25 mouse cellular contexts compared by ENCODE assay signal in the genomic region with DNA sequence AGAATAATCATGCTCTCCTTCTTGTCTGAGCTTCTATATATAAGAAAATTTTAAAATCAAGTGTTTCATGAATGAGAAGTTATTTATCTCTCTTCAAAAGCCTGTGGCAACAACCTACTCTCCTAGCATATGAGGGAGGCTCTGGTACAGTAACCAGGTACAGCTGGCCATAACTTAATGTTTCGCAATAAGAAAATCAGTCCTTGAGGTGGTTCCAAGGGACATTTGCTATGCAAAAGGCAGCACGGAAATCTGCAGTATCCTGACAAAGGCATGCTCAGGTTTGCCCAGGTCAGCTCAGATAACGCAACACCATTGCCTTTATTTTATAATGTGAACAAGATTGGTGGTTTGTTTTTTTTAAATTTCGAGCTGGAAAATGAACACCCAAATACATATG. TPM values are rescaled to one million over a fixed set of nuclear protein-coding genes. Genes with fewer than 3 reads are reported as not detected.
A peak's percentile ranks its signal among the peaks of the same experiment; 100 is the strongest.
DNase-seq lines count a peak whose midpoint lies in the region; ATAC-seq and TF ChIP-seq lines count a peak whose summit lies in the region.
"Had no signal": no experiment of that assay in that cellular context is flagged by ENCODE, and none has a peak within 500 bp of the region (broad histone marks: within the 10 kb centered on the region; RNA-seq: fewer than 3 reads in every experiment).

No protein-coding gene starts in this region.

- no peak for DNase-seq in kidney, adult 2 months
- no peak for DNase-seq in kidney, adult 9 months
- DNase-seq in kidney, postnatal 0 days (ENCODE audit: low spot score): no peak
- DNase-seq in kidney, adult 8-10 months: no peak
- peak; percentile 10 for DNase-seq in lung, postnatal 0 days (ENCODE audit: low spot score)
- no peak for DNase-seq in lung, postnatal 14 days
- no peak for DNase-seq in layer of hippocampus, adult 9-10 months (ENCODE audit: low spot score)
- DNase-seq: adrenal gland, adult 8-10 months; adrenal gland, postnatal 25 days; cerebellum, adult 18-20 months; cerebellum, adult 9-10 months; cerebellum, postnatal 14 days; forebrain, postnatal 0 days; gastrocnemius, adult 2 months; gastrocnemius, postnatal 14 days; heart, adult 18-20 months; heart, postnatal 10 days; heart, postnatal 36 days had no signal

- no peak for TF ChIP-seq CTCF in kidney, adult 2 months (conservative IDR thresholded peaks at IDR 0.05; ENCODE audit: insufficient read depth, insufficient read length, low read depth, low read length)
- TF ChIP-seq CTCF in kidney, postnatal 0 days (IDR thresholded peaks at IDR 0.05; ENCODE audit: low read depth): no peak
- no peak for TF ChIP-seq CTCF in lung, postnatal 0 days (IDR thresholded peaks at IDR 0.05)

- H3K9me3 ChIP-seq in kidney, postnatal 0 days (replicated peaks; ENCODE audit: low read length): no peaks in the 10 kb centered on the region
- no peaks in the 10 kb centered on the region for H3K9me3 ChIP-seq in lung, postnatal 0 days (ENCODE audit: low read length)
- H3K9me3 ChIP-seq in intestine, embryonic 16.5 days (ENCODE audit: control insufficient read depth, low read length): no peaks in the 10 kb centered on the region
- H3K9me3 ChIP-seq: heart, embryonic 12.5 days; heart, embryonic 15.5 days had no signal

- peak overlapping the region; percentile 99 for H3K27ac ChIP-seq in kidney, adult 2 months (ENCODE audit: insufficient read depth, low read depth, low read length)
- peak overlapping the region; percentile 37; the same call in 1 of the 2 replicates for H3K27ac ChIP-seq in kidney, postnatal 0 days
- no peak overlapping the region for H3K27ac ChIP-seq in lung, postnatal 0 days (ENCODE audit: low read length)
- H3K27ac ChIP-seq in intestine, embryonic 16.5 days (ENCODE audit: low read length): no peak overlapping the region
- H3K27ac ChIP-seq: gastrocnemius, adult 2 months; heart, embryonic 15.5 days; hindbrain, embryonic 10.5 days; hindbrain, embryonic 13.5 days had no signal

- H3K27me3 ChIP-seq in kidney, adult 2 months (replicated peaks; ENCODE audit: control insufficient read depth, insufficient read depth, low read length): no peaks in the 10 kb centered on the region
- no peaks in the 10 kb centered on the region for H3K27me3 ChIP-seq in kidney, postnatal 0 days (ENCODE audit: insufficient read depth, low read length)
- no peaks in the 10 kb centered on the region for H3K27me3 ChIP-seq in lung, postnatal 0 days (replicated peaks; ENCODE audit: insufficient read depth, low read length)
- H3K27me3 ChIP-seq in intestine, embryonic 16.5 days (replicated peaks; ENCODE audit: control insufficient read depth, insufficient read depth, low read length): no peaks in the 10 kb centered on the region
- H3K27me3 ChIP-seq: heart, embryonic 12.5 days; heart, embryonic 15.5 days; hindbrain, embryonic 13.5 days had no signal

- H3K4me3 ChIP-seq in kidney, adult 2 months (ENCODE audit: insufficient read depth, low read depth, low read length): no peak overlapping the region
- H3K4me3 ChIP-seq in kidney, postnatal 0 days (replicated peaks; ENCODE audit: low read depth, low read length): no peak overlapping the region
- H3K4me3 ChIP-seq in lung, postnatal 0 days (ENCODE audit: low read depth, low read length): no peak overlapping the region
- no peak overlapping the region for H3K4me3 ChIP-seq in intestine, embryonic 16.5 days (ENCODE audit: low read length)
- H3K4me3 ChIP-seq: gastrocnemius, adult 2 months; heart, embryonic 12.5 days; heart, embryonic 15.5 days; hindbrain, embryonic 10.5 days; hindbrain, embryonic 13.5 days had no signal

- no peak for ATAC-seq in kidney, postnatal 0 days (replicated peaks; ENCODE audit: low FRiP score, low read depth)
- peak; percentile 49; the same call in 1 of the 2 replicates for ATAC-seq in lung, postnatal 0 days
- ATAC-seq in intestine, embryonic 16.5 days: peak; percentile 68
- ATAC-seq: CD4-positive, CD25-positive, alpha-beta regulatory T cell, adult 4 months; forebrain, embryonic 14.5 days; forebrain, postnatal 0 days had no signal

- H3K36me3 ChIP-seq in kidney, adult 2 months (ENCODE audit: control insufficient read depth, insufficient read depth, low read length): peaks cover 4% of the 10 kb centered on the region; the same call in 1 of the 2 replicates
- H3K36me3 ChIP-seq in kidney, postnatal 0 days (ENCODE audit: insufficient read depth, low read length): no peaks in the 10 kb centered on the region
- no peaks in the 10 kb centered on the region for H3K36me3 ChIP-seq in lung, postnatal 0 days (ENCODE audit: insufficient read depth, low read length)
- H3K36me3 ChIP-seq in intestine, embryonic 16.5 days (ENCODE audit: control insufficient read depth, insufficient read depth, low read length): peaks cover 4% of the 10 kb centered on the region; the same call in 1 of the 2 replicates

- H3K9ac ChIP-seq in kidney, postnatal 0 days (ENCODE audit: low read depth, low read length): no peak overlapping the region
- H3K9ac ChIP-seq in lung, postnatal 0 days (replicated peaks; ENCODE audit: low read depth): no peak overlapping the region
- no peak overlapping the region for H3K9ac ChIP-seq in intestine, embryonic 16.5 days (ENCODE audit: low read depth, low read length)
- H3K9ac ChIP-seq: forebrain, postnatal 0 days; heart, embryonic 12.5 days; heart, embryonic 15.5 days; hindbrain, embryonic 13.5 days had no signal

- H3K4me2 ChIP-seq in kidney, postnatal 0 days (ENCODE audit: low read length): no peak overlapping the region
- no peak overlapping the region for H3K4me2 ChIP-seq in lung, postnatal 0 days (replicated peaks; ENCODE audit: low read depth, low read length)
- no peak overlapping the region for H3K4me2 ChIP-seq in intestine, embryonic 16.5 days (ENCODE audit: low read depth, low read length)
- H3K4me2 ChIP-seq: heart, embryonic 12.5 days; heart, embryonic 15.5 days; hindbrain, embryonic 13.5 days had no signal

- peaks cover 30% of the 10 kb centered on the region for H3K4me1 ChIP-seq in kidney, adult 2 months (ENCODE audit: control insufficient read depth, insufficient read depth, low read length)
- H3K4me1 ChIP-seq in kidney, postnatal 0 days (replicated peaks; ENCODE audit: insufficient read depth, low read length): peaks cover 5% of the 10 kb centered on the region; the same call in 1 of the 2 replicates
- H3K4me1 ChIP-seq in lung, postnatal 0 days (ENCODE audit: insufficient read depth, low read depth, low read length): no peaks in the 10 kb centered on the region
- H3K4me1 ChIP-seq in intestine, embryonic 16.5 days (ENCODE audit: control insufficient read depth, insufficient read depth, low read length): 0 out of 2 replicates have a peak, but pooled peaks cover 4% of the 10 kb centered on the region
- H3K4me1 ChIP-seq: hindbrain, embryonic 13.5 days had no signal

- TF ChIP-seq EP300 in lung, postnatal 0 days (IDR thresholded peaks at IDR 0.05): no peak

- 37% methylated on average over 4 of the region's 4 CpGs for WGBS in kidney, adult 2 months
- WGBS in kidney, postnatal 0 days: 74% methylated on average over 4 of the region's 4 CpGs
- 69% methylated on average over 4 of the region's 4 CpGs for WGBS in lung, postnatal 0 days
- 75% methylated on average over 4 of the region's 4 CpGs for whole genome bisulfite sequencing in intestine, embryonic 16.5 days

- TF ChIP-seq POLR2A in kidney, adult 2 months (IDR thresholded peaks at IDR 0.05; ENCODE audit: low read depth, low read length): no peak

RNA-seq across cellular contexts. Expression of a gene that starts 9.1 kb away (rescaled TPM):
- 120 and 170 TPM in 2 replicates for polyA plus RNA-seq in kidney, adult 2 months (2012; rRNA removed)
- 252 and 279 TPM in 2 replicates for polyA plus RNA-seq in kidney, postnatal 0 days (2015; fragmentation: Nextera tagmentation; extraction: Ambion mirVana)
- polyA plus RNA-seq in lung, postnatal 0 days (2015; fragmentation: Nextera tagmentation; extraction: Ambion mirVana): 166 and 167 TPM in 2 replicates
- 150 and 169 TPM in 2 replicates for polyA plus RNA-seq in intestine, embryonic 16.5 days (2015; fragmentation: Nextera tagmentation; extraction: Ambion mirVana)

RNA-seq across cellular contexts. Expression of a gene that starts 9.4 kb away (rescaled TPM):
- polyA plus RNA-seq in kidney, adult 2 months (2012; rRNA removed): 11.2 and 12.9 TPM in 2 replicates
- 35.9 and 37.6 TPM in 2 replicates for polyA plus RNA-seq in kidney, postnatal 0 days (2015; fragmentation: Nextera tagmentation; extraction: Ambion mirVana)
- polyA plus RNA-seq in lung, postnatal 0 days (2015; fragmentation: Nextera tagmentation; extraction: Ambion mirVana): 12.5 and 14.0 TPM in 2 replicates
- polyA plus RNA-seq in intestine, embryonic 16.5 days (2015; fragmentation: Nextera tagmentation; extraction: Ambion mirVana): 21.0 and 22.1 TPM in 2 replicates

RNA-seq across cellular contexts. Expression of a gene that starts 32.5 kb away (rescaled TPM):
- 21.5 and 24.4 TPM in 2 replicates for polyA plus RNA-seq in kidney, adult 2 months (2012; rRNA removed)
- 70.0 and 79.5 TPM in 2 replicates for polyA plus RNA-seq in kidney, postnatal 0 days (2015; fragmentation: Nextera tagmentation; extraction: Ambion mirVana)
- 49.5 and 53.4 TPM in 2 replicates for polyA plus RNA-seq in lung, postnatal 0 days (2015; fragmentation: Nextera tagmentation; extraction: Ambion mirVana)
- 80.8 and 90.7 TPM in 2 replicates for polyA plus RNA-seq in intestine, embryonic 16.5 days (2015; fragmentation: Nextera tagmentation; extraction: Ambion mirVana)

RNA-seq across cellular contexts. Expression of a gene that starts 36.7 kb away (rescaled TPM):
- 14.3 and 15.1 TPM in 2 replicates for polyA plus RNA-seq in kidney, adult 2 months (2012; rRNA removed)
- 10.6 and 11.0 TPM in 2 replicates for polyA plus RNA-seq in kidney, postnatal 0 days (2015; fragmentation: Nextera tagmentation; extraction: Ambion mirVana)
- 7.2 and 8.0 TPM in 2 replicates for polyA plus RNA-seq in lung, postnatal 0 days (2015; fragmentation: Nextera tagmentation; extraction: Ambion mirVana)
- polyA plus RNA-seq in intestine, embryonic 16.5 days (2015; fragmentation: Nextera tagmentation; extraction: Ambion mirVana): 13.6 and 15.0 TPM in 2 replicates

Comparison
In these comparisons a context has a peak if more than half of its experiments do, and no peak if none do; other contexts are left out.
1. H3K27ac ChIP-seq: peak in kidney, adult 2 months (single experiment) and kidney, postnatal 0 days (single experiment); none in lung, postnatal 0 days (single experiment) and intestine, embryonic 16.5 days (single experiment).